Mouse (Mus musculus) megakaryocyte-erythroid progenitor cell, adult 5-6 weeks (primary cell): ENCODE data around the gene Fgfr1op. TPM values are rescaled to one million over a fixed set of nuclear protein-coding genes. Genes with fewer than 3 reads are reported as not detected.
"Not testable (repeated sequence)": the region's sequence is repeated elsewhere in the genome, so short reads cannot be mapped to it uniquely, and the experiment has no call there.

Experiments used
- ATAC-seq: replicated peaks from 2 replicates; pipeline ENCODE4 v1.8.0; 2016; ENCODE audit warnings: mild to moderate bottlenecking, inconsistent platforms; ENCODE audit not compliant: severe bottlenecking, poor library complexity, low FRiP score, low TSS enrichment
- total RNA-seq, 2 experiments: library from RNA; stranded (forward) in 1 of 2; stranded (reverse) in 1 of 2; fragments of 200-1000, 215-1000 nt in 1 of 2; fragments of >200 nt in 1 of 2; fragmentation: Nextera tagmentation in 1 of 2; gene quantifications; 2 replicates each; pipeline ENCODE4 v1.2.3; 2014 to 2017

The Fgfr1op gene
- total RNA-seq, 2 experiments from 2014 or later = 46.6 to 48.1 TPM

DNA sequence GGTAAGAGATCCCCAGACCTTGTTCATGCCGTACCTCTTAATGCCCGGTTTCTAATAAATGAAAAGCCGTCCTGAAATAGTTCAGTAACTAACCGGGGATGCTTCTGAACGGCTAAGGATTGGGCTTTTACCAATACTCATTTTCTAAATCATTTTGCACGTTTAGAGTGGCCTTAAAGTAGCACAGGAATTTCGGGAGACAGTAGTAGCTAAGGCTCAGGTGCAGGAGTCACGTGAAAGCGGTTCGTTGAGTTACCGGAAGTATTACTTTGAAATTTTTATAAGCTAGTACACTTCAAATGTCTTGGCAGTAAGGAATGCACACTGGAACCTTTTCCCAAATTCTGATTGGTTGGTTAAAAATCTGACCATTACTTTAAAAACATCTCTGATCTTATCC lies 676 bp downstream of the Fgfr1op start:
- ATAC-seq = not testable (repeated sequence)

GRCm38 (mm10) chr17:8166454-8166853 lies 1.2 kb downstream of the Fgfr1op start:
- not testable (repeated sequence) for ATAC-seq

- ATAC-seq = not testable (repeated sequence)
Observed at GRCm38 (mm10) chr17:8167436-8167835, 2.1 kb downstream of the Fgfr1op start.

GRCm38 (mm10) chr17:8170331-8170730 lies 5.0 kb downstream of the Fgfr1op start:
- ATAC-seq = no peak

GRCm38 (mm10) chr17:8171081-8171480 lies 5.8 kb downstream of the Fgfr1op start:
- ATAC-seq = no peak

GRCm38 (mm10) chr17:8177090-8177489 lies 11.8 kb downstream of the Fgfr1op start:
- no peak for ATAC-seq

DNA sequence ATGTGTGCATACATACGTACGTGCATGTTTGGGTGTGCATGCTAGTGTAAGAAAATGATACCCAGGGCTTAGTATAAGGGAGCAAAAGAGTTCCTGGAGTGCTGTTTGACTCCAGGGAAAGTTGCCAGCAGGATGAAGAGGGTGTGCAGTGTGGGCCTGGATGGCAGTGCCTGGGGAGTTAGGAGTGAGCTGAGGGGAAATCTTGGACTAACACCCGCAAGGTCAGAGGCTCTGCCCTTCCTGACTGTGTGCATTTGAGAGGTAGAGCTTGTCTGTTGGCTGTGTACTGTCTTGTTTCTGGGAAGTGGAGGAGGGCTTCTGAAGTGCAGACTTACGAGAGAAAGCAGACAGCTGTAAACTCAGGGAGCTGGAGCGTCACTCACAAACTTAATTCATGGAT lies 18.5 kb downstream of the Fgfr1op start:
- no peak for ATAC-seq

DNA sequence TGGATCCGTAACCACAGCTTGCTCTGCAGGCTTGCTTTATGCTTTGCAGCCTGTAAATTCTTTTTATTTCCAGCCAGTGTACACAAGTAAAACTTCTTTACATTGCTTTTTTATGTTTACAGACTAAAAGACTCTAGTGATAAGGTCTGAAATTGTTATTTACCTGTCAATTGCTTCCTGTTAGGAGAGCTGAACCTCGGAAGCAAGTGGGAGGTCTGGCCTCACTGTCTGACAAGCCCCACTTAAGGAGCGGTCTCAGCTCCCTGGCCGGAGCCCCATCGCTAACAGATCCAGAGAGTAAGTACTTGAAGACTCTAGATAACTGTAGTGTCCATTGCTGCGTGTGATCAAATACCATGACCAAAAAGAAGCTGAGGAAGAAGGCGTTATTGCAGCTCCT lies 18.9 kb downstream of the Fgfr1op start:
- ATAC-seq = no peak

DNA sequence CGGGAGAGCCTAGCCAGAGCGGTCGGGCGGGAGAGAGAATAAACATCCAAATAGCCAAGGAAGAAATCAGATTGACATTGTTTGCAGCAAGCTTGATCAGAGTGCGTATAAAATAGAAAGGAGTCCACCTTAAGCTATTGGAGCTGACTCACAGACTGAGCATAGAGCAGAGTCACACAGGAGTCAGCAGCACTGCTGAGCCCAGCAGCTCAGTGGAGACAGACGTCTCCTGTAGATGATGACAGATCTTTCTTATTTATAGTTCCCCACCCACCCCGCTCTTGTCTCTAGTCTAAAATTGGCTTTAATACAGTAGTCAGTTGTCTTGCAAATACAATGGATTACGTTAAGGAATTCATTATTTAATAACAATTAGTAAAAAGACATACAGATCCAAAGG lies 28.4 kb downstream of the Fgfr1op start:
- ATAC-seq = no peak

DNA sequence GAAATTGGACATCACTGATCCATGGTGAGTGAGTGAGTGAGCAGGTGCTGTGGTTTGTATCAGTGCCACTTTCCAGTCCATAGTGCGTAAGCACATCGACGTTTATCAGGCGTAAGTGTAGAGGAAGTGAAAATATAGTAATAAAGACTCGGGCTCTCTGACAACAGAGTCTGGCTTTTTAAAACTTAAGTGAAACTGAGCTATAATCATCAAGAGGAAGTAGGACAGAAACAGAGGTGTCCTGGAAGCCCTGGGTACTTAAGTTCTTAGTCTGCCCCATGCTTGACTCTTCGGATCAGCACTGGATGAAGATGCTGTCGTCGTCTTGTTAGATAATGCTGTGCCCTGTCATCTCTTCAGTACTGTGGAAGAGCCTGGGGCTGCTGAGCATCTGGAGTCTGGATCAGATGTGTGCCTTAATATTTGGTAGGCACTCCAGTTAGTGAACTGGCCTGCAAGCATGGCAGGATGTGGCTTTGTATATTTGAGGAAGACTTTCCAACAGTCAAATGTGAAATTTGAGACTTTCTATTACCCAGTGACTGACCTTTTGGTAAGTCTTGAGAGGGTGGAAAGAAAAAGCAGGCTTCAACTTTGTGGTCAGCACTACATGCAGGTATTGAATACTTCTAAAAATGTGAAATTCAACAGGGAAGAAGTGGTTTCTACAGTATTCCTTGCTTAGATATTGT lies 30.5 kb downstream of the Fgfr1op start:
- ATAC-seq = no peak

DNA sequence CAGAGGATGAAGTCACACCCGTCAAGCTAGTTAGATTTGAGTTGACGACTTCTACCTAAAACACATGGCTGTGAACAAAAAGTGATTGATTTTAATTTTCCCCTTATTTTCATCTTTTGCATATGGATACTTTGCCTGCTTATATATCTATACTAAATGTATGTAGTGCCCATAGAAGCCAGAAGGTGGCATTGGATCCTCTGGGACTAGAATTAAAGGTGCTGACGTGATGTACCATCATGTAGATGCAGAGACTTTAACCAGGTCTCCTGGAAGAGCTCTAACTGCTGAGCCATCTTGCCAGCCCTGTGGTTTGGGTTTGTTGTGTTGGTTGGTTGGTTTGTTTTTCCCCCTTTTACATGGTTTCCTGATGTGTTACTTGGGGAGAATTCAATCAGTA lies 32.4 kb downstream of the Fgfr1op start:
- ATAC-seq = peak; percentile 76

GRCm38 (mm10) chr17:8199067-8199935 lies 34.0 kb downstream of the Fgfr1op start:
- no peak for ATAC-seq

DNA sequence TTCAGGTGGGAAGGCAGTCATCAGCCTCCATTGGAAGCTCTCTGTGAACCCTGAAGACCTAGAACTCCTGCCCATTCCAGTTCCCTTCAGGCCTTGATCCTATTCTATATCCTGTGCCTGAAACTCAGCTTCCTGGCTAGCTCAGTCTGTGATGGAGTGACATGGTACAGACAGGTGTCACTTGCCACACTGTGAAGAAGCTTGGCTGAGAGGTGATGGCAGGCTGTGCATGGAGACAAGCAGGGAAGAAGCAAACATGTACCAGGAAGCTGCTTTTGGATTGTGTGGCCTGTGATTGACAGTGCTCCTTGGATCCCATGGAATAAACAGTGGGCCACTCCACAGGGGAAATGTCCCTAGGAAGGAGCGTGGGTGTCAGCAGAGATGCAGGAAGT lies 34.6 kb downstream of the Fgfr1op start:
- ATAC-seq = no peak

GRCm38 (mm10) chr17:8203487-8203886 lies 38.2 kb downstream of the Fgfr1op start:
- no peak for ATAC-seq

GRCm38 (mm10) chr17:8205221-8205631 lies 39.9 kb downstream of the Fgfr1op start:
- ATAC-seq = not testable (repeated sequence)

GRCm38 (mm10) chr17:8206691-8207090 lies 41.4 kb downstream of the Fgfr1op start:
- ATAC-seq = no peak

DNA sequence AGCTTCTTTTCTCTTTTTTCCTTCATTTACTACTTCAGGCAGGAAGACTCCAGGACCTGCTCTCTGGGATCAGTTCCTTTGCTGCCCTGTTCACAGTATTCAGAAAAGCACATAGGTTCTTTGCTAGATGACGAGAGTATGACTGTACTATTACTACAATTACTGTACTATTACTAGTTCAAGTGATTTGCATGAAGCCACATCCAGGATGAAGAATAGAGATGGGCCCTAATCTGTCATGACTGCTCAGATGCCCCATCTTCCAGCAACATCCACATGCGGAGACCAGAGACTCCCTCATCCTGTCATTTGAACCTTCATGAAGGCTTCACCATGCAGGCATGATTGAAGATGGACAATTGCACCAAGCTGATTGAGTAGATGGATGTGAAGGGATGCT lies 44.4 kb downstream of the Fgfr1op start:
- ATAC-seq = no peak

GRCm38 (mm10) chr17:8210170-8210569 lies 44.9 kb downstream of the Fgfr1op start:
- no peak for ATAC-seq

GRCm38 (mm10) chr17:8210675-8211074 lies 45.4 kb downstream of the Fgfr1op start:
- ATAC-seq = no peak

DNA sequence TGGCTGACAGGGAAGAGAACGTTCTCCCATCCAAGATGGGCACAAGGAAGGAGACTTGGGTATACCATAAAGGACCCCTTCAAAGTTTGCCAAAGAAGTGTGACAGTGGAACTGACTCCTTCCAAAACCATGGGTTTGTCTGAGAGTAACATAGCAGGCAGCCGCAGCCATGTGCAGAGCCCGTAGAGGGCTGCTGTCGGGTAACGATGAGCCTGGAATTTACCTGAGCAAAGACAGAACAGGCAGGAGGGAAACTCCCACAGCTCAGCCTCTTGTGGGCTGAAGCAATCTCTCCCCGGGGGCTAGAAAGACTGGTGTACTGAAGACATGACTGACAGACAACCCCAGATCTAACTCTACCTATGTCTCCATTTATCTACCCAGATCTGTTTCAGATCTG lies 46.1 kb downstream of the Fgfr1op start:
- no peak for ATAC-seq

DNA sequence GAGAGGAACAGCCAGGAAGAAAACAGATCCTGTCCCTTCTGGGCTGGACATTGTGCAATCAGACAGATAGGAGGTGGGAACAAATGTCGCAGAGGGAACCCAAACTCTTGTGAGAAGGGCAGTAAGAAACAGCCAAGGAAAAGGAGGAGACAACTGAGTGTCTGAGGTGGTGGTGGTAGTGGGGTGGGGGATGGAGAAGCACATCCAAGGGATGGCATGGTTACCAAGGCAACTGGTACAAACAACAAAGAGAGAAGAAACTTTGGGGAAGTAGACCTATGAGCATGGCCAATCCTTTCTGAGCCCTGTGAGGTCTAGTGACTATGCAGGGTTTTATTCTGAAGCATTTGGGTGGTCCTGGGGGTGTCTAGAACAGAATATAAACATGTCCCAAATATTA lies 49.1 kb downstream of the Fgfr1op start:
- no peak for ATAC-seq
